Mouse (Mus musculus): ENCODE data around the gene Alk.
A peak's percentile ranks its signal among the peaks of the same experiment; 100 is the strongest.

The Alk gene

DNA sequence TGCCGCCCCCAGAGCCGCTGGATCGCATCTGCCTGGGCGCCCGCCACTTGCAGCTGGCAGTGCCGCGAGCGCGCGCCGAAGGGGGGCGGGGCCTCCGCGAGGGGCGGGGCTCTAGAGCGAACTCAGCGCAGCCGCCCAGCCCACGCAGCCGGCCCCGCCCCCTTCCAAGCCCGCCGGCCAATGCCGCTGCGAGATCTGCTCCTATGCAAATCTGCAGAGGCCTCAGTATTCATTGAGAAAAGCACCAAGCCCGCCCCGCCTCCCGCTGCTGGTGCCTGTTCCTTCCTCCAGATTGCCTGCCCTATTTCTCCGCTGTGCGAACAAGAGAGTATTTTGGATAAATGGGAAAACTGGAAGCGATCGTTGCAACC is at the start of gene Alk:
TSS of gene Alk (minus strand) at position 18 of the 371 bp plus-strand sequence.
- peak; percentile 80 for DNase-seq (ENCODE audit: low spot score)

DNA sequence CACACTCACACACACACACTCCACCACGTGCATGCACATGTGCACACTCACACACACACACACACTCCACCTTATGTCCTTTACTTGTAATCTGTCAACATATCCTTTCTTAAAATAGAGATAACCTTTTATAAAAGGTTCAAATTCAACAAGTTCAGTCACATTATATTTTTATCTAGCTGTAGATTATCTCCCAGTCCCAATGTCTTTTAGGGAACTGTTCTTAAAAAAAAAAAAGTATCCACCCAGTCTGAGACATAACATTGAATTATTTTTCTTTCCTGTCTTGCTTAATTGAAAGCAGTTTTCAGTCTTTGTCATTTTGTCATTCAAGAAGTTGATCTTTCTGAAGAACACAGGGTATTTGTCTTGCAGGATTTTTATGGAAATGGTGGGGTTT is 48.4 kb upstream of the Alk start:
- no peak for DNase-seq (ENCODE audit: low spot score)

DNA sequence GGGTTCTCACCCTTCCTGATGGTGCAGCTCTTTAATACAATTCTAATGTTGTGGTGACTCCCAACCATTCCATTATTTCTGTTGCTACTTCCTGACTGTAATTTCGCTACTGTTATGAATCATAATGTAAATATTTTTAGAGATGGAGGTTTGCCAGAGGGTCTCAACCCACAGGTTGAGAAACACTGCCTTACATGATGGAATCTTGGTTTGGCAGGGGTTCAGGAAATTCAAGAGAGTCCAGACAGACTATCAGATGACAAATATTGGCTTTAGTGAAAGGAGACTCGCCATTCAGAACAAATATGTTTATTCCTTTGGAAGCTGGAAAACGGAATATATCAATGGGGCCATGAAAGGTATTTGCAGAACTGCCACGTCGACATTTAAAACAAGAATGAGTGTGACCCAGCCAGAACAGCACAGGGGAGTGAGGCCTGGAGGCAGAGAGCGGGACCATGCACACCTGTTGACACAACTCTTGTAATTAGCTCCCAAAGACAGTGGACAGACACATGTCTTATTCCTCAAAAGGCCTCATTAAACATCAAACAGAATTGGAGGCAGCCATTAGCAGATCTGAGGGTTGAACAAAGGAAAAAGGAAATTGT is 44.3 kb upstream of the Alk start:
- no peak for DNase-seq (ENCODE audit: low spot score)

DNA sequence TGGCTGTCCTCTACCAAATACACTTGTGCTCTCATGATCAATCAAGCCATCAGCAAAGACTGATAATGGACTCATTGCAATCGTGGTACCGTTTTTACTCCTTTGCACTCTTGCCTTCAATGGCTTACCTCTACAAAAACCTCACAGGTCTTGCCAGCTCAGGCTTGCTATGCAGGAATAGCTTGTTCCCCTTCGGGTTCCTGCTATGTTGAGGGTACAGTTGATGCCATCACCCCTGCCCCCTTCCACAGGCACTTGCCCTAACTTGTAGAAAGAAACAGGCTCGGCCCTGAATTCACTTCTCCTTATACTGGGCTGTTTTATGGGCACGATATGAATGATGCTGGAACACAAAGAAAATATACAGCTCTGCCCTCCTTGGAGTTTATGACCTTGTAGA is 41.7 kb upstream of the Alk start:
- no peak for DNase-seq (ENCODE audit: low spot score)

DNA sequence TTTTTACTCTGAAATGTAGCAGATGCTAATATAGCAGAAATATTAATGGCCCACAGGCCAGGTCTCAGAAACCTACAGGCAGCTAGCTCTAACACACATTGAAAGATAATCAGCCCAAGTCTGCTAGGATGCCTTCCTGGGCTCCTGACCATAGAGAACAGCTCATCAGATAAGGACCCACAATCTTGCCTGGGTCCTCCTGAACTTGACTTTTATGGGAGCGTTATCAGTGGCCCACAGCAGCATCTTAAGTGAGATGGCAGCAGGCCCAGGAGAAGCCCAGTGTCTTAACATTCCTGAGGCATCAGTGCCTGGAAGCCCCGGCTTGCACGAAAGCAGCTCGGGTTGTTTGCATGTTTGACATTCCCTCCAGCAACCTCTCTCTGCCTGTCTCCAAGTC is 35.7 kb upstream of the Alk start:
- DNase-seq (ENCODE audit: low spot score) = no peak

DNA sequence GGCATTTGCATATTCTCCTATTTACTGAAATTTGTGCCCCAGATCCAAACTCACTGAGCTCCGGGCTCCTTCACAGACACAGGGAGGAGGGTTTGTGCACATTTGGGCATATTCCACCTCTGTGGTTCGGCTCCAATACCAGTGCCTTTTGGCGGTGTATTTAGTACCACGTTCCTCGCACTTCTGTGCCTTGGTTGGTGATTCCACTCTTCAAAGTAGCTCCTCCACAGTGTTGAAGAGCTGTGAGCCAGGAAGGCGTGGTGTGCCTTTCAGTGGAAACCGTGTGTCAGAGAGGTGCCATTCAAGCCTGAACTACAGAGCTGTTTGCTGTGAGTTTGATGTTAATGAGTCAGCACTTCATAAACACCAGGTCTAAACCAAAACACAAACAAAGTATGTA is 35.0 kb upstream of the Alk start:
- DNase-seq (ENCODE audit: low spot score) = no peak

DNA sequence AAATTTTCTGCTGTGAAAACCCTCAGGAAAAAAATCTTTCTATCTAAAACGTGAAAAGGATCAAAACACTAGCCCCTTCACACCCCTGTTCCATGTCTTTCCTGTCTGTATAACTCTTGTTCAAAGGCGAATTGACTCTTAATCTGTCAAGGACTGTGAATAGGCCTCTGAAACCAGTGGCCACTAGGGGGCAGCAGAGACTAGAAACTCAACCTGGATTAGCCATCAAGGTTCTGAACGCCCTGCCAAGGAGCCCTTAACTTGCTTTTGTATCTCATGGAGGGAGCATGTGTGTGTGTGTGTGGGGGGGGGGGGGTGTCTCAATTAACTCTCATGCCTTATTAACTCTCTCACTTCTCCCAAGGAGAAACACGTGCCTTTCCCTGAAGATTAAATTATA is 1.8 kb upstream of the Alk start:
- peak; percentile 62 for DNase-seq (ENCODE audit: low spot score)

DNA sequence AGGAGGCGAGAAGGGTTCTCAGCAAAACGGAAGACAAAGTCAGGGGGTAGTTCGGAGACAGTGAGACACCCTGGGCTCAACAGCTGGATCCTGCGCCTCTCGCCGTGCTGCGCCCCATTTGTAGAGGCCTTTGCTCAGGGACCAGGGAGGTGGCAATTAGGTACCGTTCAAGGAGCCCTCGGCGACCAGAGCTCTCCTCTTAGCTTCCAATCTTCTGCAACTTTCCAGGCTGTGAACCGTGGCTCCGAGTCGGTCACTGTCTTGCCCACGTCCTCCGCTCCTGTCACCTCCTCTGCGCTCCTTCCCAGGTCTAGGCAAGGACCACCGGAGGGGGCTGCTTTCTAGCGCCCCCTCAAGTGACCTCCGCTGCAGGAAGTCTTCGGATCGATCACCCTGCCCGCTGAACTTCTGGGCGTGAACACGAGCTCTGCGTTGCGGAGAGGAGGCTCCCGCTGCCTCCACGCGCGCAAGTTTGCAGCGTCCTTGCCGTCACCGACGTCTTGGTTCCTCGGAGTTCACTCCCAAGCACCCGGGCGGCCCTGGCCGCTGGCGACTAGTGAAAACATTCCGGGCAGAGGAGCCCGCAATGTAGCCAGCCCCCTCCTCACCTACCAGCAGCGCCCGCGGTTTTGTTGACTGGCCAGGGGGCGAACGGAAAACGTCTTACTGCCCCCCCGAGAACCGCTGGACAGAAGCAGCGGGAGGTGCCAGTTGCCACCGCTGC is 379 bp downstream of the Alk start:
- no peak for DNase-seq (ENCODE audit: low spot score)

DNA sequence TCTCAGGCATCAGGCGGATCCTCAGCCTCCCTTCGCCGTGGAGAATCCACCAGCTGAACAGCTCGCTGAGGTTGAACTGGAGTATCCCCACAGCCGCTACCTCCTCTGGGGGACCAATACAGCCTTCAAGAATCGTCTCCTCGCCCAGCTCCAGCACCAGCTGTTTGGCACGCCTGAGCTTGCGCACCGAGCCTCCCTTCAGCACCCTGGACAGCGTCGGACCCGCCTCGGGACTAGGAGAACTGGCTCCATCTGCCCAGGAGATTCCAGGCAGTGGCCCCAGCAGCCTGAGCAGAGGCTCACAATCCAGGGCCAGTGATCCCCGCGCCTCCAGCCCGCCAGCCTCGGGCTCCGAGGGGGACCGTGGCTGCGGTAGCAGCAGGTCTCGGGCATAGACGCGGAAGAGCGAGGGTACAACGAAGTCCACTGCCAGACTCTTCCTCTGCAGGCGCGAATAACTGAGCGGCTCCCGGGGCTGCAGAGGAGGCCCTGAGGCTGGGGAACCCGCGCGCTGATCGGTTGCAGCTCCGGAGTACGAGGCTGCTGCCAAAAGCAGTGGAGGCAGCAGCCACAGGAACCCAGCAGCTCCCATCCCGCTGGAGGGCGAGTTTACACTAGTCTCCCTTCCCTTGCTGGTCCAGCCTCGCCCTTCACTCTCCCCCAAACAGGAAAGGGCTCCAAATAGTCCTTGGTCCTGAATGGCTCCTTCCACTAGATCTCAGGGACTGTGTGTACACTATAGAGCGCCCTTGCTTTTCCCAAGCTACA is 1.1 kb downstream of the Alk start:
- peak; percentile 83 for DNase-seq (ENCODE audit: low spot score)

DNA sequence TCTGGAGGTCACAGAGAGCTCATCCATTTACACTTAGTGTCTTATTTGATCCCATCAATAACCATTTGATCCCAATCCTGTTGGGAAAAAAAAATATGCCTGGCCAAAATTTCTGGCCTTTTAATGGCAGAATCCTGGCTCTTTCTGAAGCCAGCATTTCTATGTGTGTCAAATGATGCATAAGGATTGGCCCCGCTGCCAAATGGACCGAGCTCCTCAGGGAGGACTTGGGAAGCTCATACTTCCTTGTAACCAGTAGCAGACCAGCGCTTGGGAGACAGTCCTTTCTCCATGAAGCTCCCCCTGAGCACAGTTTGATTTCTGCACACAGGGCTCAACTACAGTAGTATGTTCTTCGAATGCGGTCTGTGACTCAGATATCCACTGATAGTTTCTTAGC is 3.6 kb downstream of the Alk start:
- no peak for DNase-seq (ENCODE audit: low spot score)

DNA sequence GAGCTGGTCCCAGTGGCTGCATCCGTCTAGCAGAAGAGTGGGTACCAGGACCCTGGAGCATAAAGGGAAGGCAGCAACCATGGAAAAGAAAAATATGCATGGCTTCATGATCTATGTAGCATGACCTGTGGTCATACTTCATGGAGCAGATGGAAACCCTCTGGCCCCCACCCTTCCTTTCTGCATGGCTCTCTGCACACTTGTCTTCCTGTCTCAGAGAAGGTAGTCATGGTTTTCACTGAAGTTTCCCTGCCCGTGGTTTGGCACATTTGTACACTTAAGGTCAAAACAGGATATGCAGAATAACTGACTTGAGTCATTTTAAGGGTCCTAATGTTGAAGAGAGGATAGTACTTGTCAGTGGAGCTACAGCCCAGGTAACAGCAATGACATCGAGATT is 16.8 kb downstream of the Alk start:
- no peak for DNase-seq (ENCODE audit: low spot score)

DNA sequence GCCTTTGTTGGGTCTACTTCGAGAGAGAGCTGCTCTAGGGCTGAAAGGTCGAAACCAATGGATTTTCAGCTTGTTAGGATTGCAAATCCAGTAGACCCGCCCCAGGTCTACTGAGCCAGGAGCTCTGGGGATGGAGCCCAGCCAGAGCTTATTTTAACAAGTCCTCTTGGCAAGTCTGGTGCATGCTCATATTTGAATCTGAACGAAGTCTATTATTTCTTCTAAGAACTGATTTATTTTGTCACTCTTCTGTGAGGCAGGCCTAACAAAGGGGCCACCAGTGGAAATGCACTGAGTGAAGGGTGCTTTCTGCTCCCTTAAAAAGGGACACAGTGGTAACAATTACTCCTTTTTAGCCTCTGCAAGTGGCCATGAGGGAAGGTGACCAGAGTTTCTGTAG is 24.3 kb downstream of the Alk start:
- no peak for DNase-seq (ENCODE audit: low spot score)

DNA sequence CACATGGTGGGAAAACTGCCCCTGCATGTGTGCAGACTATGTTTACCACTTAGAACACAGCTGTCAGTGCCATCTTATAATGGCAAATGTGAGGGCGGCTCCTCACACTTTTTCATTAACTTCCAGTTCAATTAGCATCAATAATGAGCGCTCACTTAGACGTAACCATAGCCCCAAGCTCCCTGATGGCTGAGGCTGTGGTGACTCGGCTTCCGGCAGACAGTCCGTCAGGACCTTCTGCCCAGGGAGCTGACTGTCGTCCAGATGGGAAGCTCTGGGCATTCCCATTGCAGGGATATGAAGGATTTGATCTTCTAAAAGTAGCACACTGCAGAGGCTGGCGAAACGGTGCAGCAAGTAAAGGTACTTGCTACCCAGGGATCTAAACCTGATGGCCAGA is 25.1 kb downstream of the Alk start:
- DNase-seq (ENCODE audit: low spot score) = no peak

DNA sequence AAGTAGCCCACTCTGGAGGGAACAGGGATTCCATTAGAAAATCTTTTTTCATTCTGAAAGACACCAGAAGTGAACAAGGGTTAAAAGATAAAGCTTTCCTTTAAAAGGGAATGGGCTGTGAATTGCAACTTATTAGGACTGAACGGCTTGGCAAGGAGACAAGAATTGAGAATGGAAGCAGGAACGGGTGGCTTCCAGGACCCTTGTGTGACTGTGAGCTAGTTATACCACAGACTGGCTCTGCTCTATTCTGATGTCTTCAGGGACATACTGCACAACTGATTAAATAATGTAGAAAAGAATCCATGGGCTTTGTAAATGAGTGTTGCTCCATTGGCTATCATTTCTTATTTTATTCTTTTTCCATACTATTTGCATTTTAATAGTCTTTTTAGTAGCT is 33.0 kb downstream of the Alk start:
- DNase-seq (ENCODE audit: low spot score) = no peak

DNA sequence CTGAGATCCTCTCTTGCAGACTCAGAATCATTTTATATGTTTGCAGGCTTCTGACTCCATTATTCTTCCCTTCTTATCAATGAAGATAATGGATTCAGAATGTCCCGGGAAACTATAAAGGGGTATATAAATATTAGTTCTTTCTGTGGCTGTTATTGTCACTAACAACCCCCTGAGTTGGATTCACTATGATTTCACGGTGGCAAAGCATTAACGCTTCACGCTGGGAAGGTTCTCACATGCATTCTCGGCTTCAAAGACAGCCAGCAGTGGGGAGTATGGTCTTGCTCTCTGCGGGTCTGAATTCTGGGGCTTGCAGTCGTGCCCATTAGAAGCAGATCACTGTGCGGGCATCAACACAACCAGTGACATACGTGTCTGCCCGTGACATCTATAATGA is 34.9 kb downstream of the Alk start:
- DNase-seq (ENCODE audit: low spot score) = no peak

DNA sequence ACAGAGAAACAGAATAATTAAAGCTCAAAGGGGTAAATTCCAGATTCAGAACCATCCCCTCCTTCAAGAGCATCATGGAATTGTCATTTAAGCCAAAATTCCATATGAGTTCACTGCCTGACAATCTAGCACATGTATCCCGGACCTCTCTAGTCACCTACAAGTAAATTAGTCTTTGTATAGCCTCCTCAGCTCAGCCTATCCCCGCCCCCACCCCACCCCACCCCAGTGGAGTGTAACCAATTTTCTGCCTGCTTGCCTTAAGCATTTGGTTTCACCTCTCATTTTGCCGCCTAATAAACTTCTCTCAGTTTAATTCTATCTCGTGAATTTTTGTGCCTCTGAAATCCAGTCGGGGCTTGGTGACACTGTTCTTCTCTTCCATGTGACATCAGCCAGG is 41.0 kb downstream of the Alk start:
- DNase-seq (ENCODE audit: low spot score) = no peak

DNA sequence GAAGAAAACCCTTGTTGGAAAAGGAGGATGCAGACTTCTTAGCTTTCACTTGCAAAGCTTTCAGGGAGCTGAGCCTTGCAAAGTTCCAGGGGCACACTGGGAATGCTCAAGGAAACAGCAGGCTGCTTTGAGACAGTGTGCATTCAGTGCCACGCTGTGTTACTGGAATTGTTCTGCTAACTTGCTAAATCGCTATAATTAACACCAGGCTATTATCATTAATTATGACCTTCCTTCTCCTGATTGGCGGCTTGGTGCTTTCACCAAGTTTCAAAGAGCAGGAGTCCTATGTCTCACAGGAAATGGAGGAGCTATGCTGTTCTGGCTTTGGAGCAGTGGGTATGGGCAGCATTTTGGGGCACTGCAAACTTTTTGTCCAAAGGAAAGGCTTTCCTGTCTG is 43.0 kb downstream of the Alk start:
- DNase-seq (ENCODE audit: low spot score) = no peak

DNA sequence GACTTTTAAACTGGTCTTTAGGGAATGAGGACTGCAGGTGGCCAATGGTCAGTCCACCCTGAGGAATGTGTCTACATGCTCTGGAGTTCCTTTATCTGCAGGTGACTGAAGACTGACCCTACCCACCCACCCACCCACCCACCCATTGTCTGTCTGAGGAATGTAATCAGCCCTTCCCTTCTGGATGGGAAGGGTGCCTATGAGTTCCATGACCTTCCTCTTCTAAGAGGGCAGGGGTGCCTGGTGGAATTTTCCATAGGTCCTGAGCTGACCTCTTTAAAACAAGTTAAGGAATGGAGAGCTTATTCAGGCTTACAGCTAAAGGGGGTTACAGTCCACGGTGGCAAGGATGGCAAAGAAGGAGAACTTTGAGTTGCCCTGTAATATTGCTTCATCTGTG is 43.7 kb downstream of the Alk start:
- DNase-seq (ENCODE audit: low spot score) = no peak

DNA sequence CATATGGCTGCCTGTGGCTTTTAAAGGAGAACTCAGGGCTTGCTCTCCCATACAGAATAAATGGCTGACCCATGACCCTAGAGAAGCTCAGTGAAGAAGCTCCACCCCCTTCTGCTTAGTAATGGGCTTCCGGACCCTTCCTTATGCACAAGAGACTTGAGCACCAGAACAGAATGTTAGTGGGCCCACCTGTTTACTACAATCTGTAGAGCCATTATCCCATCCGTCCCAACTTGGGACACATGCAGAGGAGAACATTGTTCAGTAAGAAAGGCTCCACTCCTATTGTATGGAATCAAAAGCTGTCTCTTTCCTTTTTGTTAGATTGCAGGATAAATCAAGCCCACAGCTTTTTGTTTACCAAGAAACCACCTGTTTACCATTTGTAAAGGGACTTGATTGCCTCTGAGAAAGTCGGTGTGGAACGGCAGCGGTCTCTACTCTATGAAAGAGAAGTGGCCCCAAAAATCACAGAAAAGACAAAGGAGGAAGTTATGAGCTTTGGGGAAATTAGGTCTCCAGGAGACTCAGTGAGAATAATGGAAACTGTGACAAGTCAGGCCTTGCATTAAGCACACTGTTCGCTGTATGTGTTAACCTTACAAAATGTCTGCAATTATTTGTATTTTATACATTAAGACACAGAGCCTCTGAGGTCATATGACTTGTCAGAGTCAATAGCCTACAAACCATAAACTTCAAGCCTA is 47.2 kb downstream of the Alk start:
- DNase-seq (ENCODE audit: low spot score) = no peak

DNA sequence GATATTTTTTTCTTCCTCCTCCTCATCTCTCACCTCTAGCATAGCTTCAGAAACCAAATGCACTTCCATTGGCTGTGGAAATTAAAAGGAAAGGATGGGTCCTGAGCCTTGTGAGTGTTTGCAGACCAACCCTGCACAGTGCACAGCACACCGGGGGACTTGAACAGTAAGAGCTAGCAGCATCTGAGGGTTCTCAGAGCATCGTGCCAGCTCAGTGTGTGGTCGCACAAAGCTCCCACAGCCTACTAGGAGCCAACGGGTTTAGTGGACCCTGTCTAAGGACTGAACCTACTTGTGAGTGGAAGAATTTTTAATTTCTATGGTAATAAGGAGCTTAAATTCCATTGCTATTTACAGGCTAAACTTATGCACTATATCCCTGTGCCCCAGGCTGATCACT is 58.2 kb downstream of the Alk start:
- no peak for DNase-seq (ENCODE audit: low spot score)

DNA sequence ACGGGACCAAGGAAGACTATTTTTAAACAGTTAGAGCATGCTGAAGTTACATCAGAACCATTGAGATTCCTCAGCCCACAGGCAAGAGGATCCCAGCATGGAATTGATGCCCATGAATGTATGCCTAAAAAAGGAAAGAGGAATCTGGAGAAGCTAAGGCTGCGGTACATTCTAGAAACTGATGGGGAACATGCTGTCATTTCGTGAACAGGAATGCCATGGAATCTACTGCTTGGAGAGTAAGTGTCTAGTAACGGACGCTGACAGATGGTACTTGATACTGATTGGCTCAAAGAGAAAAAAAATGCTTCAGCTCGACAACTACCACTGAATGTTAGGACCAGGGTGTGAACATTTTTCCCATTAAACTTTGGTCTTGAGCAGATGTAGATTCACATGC is 69.1 kb downstream of the Alk start:
- no peak for DNase-seq (ENCODE audit: low spot score)

DNA sequence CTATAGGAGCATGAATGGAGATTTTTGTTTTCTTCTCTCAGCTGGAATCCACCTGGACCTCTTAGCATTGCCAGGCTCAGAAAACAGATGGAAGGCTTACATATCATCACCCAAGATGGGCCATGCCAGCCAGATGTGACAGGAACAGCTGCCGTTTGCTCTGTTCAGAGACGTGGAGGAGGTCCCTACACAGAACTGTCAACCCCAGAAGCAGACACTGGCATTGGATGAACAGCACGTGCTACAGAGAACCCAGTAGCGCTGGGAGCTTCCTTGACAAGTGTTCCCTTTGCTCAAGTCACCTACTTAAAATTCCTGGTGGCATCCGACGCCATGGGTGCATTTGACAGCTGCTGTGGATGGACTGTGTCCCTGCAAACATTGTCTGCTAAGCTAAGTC is 72.2 kb downstream of the Alk start:
- DNase-seq (ENCODE audit: low spot score) = no peak

DNA sequence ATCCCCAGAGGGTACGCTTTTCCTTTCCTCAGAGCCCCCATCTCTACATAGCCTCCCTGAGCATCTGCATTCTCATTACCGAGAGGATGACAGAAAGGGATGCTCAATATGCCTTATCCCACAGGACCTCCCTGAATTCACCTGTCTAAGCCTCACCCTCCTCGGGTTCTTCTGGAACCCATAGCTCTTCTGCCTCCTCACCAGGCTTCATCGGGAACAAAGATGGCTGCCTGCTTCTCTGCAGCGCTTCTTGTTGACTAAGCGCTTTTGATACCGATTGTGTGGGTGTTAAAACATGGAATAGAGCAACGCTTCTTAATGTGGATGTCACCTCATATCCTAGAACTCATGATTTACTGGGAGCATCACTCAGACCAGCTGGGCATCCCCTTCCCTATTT is 75.9 kb downstream of the Alk start:
- no peak for DNase-seq (ENCODE audit: low spot score)
